Mouse (Mus musculus) limb, embryonic 14.5 days (tissue): ENCODE measurements around the gene Sval1. TPM values are rescaled to one million over a fixed set of nuclear protein-coding genes. Genes with fewer than 3 reads are reported as not detected.

Experiments
- ATAC-seq: fragments of 200-750 bp; cut with Nextera tagmentation; 2 replicates; pipeline ENCODE4 v1.8.0; 2017; ENCODE audit warnings: low read depth, moderate number of reproducible peaks, moderate TSS enrichment; ENCODE audit not compliant: low FRiP score
- DNase-seq: peaks from one replicate; pipeline ENCODE4 v3.0.0-alpha.2; 2015; ENCODE audit warnings: low spot score
- H3K27ac ChIP-seq: fragments of 300-500 bp; sonication (generic); replicated peaks from 2 replicates; pipeline ENCODE4 v1.5.1; 2014; ENCODE audit warnings: low read depth, mild to moderate bottlenecking, low read length, moderate library complexity, mixed read lengths
- H3K27me3 ChIP-seq: fragments of 300-500 bp; sonication (generic); 2 replicates; pipeline ENCODE4 v1.6.1; 2014; ENCODE audit warnings: low read length, mixed read lengths; ENCODE audit not compliant: control insufficient read depth, insufficient read depth
- H3K36me3 ChIP-seq: fragments of 300-500 bp; sonication (generic); 2 replicates; pipeline ENCODE4 v1.6.1; 2014; ENCODE audit warnings: mild to moderate bottlenecking, low read length, moderate library complexity, mixed read lengths; ENCODE audit not compliant: control insufficient read depth, insufficient read depth
- H3K4me1 ChIP-seq: fragments of 300-500 bp; sonication (generic); 2 replicates; pipeline ENCODE4 v1.6.1; 2014; ENCODE audit warnings: antibody characterized with exemption, low read length, mixed read lengths; ENCODE audit not compliant: control insufficient read depth, insufficient read depth
- H3K4me2 ChIP-seq: fragments of 300-500 bp; sonication (generic); replicated peaks from 2 replicates; pipeline ENCODE4 v1.6.1; 2014; ENCODE audit warnings: low read depth, mild to moderate bottlenecking, low read length, moderate library complexity; ENCODE audit not compliant: severe bottlenecking
- H3K4me3 ChIP-seq: fragments of 300-500 bp; sonication (generic); replicated peaks from 2 replicates; pipeline ENCODE4 v1.5.1; 2014; ENCODE audit warnings: low read length
- H3K9ac ChIP-seq: fragments of 300-500 bp; sonication (generic); 2 replicates; pipeline ENCODE4 v1.6.1; 2014; ENCODE audit warnings: mild to moderate bottlenecking, low read depth, low read length, moderate library complexity; ENCODE audit not compliant: severe bottlenecking
- H3K9me3 ChIP-seq: fragments of 300-500 bp; sonication (generic); 2 replicates; pipeline ENCODE4 v1.6.1; 2016; ENCODE audit warnings: low read length; ENCODE audit not compliant: control insufficient read depth
- POLR2A ChIP-seq: fragments of 200-500 bp; IDR thresholded peaks from 2 replicates; pipeline ENCODE4 v1.8.0; 2012; ENCODE audit warnings: inconsistent platforms, mild to moderate bottlenecking, moderate library complexity, borderline replicate concordance; ENCODE audit not compliant: insufficient read depth, insufficient read length; ENCODE audit errors: extremely low read depth
- WGBS: fragments of 180-500 bp; shearing (Covaris S2); extraction: QIAGEN DNeasy Blood & Tissue Kit; methylation state at CpG from one replicate; pipeline ENCODE4 v1.1.7; 2014; 5-methylcytosine and 5-hydroxymethylcytosine counted together
- polyA plus RNA-seq, 2 experiments: library from polyadenylated mRNA; depleted of rRNA in 1 of 2; stranded (reverse) in 1 of 2; unstranded in 1 of 2; fragments of >200 nt; fragmentation: Nextera tagmentation in 1 of 2; extraction: Ambion mirVana in 1 of 2; gene quantifications; 2 replicates each; pipeline versions ENCODE4 v1.2.1 to v1.2.3; 2012 to 2014

Sval1 gene
- polyA plus RNA-seq (2012; rRNA removed): not detected in 2 replicates
- polyA plus RNA-seq (2014; fragmentation: Nextera tagmentation; extraction: Ambion mirVana): not detected in 2 replicates

- TF ChIP-seq POLR2A: no peak
- ATAC-seq (no peak), DNase-seq (no peak)
- Histone ChIP-seq H3K36me3 (no peaks in the 10 kb centered on the region), H3K4me1 (no peaks in the 10 kb centered on the region), H3K27me3 (no peaks in the 10 kb centered on the region), H3K4me3 (no peak within 1 kb of the TSS), H3K4me2 (no peak within 1 kb of the TSS), H3K9ac (no peak within 1 kb of the TSS), H3K9me3 (no peaks in the 10 kb centered on the region), H3K27ac (no peak within 1 kb of the TSS)
- 41% methylated on average over 1 of the region's 1 CpGs for WGBS
Measured at GRCm38 (mm10) chr6:41951330-41951729, at the start of gene Sval1. Gene Sval1 (plus strand): TSS chr6:41951630.

- DNase-seq (no peak), ATAC-seq (no peak)
- no peak for TF ChIP-seq POLR2A
- no peak overlapping the region for H3K27ac ChIP-seq
- H3K36me3 ChIP-seq: no peaks in the 10 kb centered on the region
- H3K9ac ChIP-seq: no peak overlapping the region
- no peaks in the 10 kb centered on the region for H3K9me3 ChIP-seq
- H3K27me3 ChIP-seq: no peaks in the 10 kb centered on the region
- H3K4me2 ChIP-seq: no peak overlapping the region
- no peaks in the 10 kb centered on the region for H3K4me1 ChIP-seq
- H3K4me3 ChIP-seq: no peak overlapping the region
- WGBS: 78% methylated on average over 5 of the region's 5 CpGs
Measured at GRCm38 (mm10) chr6:41911625-41912024, 39.8 kb upstream of the Sval1 start.

GRCm38 (mm10) chr6:41914883-41915282 lies 36.5 kb upstream of the Sval1 start:
- DNase-seq: no peak
- WGBS: 83% methylated on average over 2 of the region's 2 CpGs

GRCm38 (mm10) chr6:41967840-41968239 lies 16.4 kb downstream of the Sval1 start, which contains the start of gene Sval3:
Gene Sval3 (plus strand): TSS chr6:41968140.
- DNase-seq (no peak), ATAC-seq (no peak)
- no peak within 1 kb of the TSS for H3K4me3 ChIP-seq
- no peak within 1 kb of the TSS for H3K9ac ChIP-seq
- H3K27ac ChIP-seq: no peak within 1 kb of the TSS
- no peaks in the 10 kb centered on the region for H3K36me3 ChIP-seq
- no peaks in the 10 kb centered on the region for H3K4me1 ChIP-seq
- no peaks in the 10 kb centered on the region for H3K27me3 ChIP-seq
- TF ChIP-seq POLR2A: no peak
- WGBS: 59% methylated on average over 1 of the region's 1 CpGs
- H3K9me3 ChIP-seq: no peaks in the 10 kb centered on the region
- no peak within 1 kb of the TSS for H3K4me2 ChIP-seq

More at GRCm38 (mm10) chr6:41914883-41915282, 36.5 kb upstream of the Sval1 start:
- Histone ChIP-seq H3K27ac (no peak overlapping the region), H3K4me1 (no peaks in the 10 kb centered on the region), H3K9ac (no peak overlapping the region), H3K36me3 (no peaks in the 10 kb centered on the region), H3K27me3 (no peaks in the 10 kb centered on the region), H3K4me2 (no peak overlapping the region), H3K4me3 (no peak overlapping the region), H3K9me3 (no peaks in the 10 kb centered on the region)
- no peak for ATAC-seq
- no peak for TF ChIP-seq POLR2A

Other genes starting within 250 kb of the Sval1 start
- 1.6 and 2.5 TPM in 2 replicates for gene Kel, start 247.3 kb upstream of the Sval1 start, polyA plus RNA-seq (2012; rRNA removed)
- gene Kel, start 247.3 kb upstream of the Sval1 start, polyA plus RNA-seq (2014; fragmentation: Nextera tagmentation; extraction: Ambion mirVana): 0.43 and 0.56 TPM in 2 replicates
- not detected in 2 replicates for gene Olfr459, start 176.5 kb upstream of the Sval1 start, polyA plus RNA-seq (2012; rRNA removed)
- gene Olfr459, start 176.5 kb upstream of the Sval1 start, polyA plus RNA-seq (2014; fragmentation: Nextera tagmentation; extraction: Ambion mirVana): not detected in 2 replicates
- not detected in 2 replicates for gene Pip, start 104.1 kb upstream of the Sval1 start, polyA plus RNA-seq (2012; rRNA removed)
- gene Pip, start 104.1 kb upstream of the Sval1 start, polyA plus RNA-seq (2014; fragmentation: Nextera tagmentation; extraction: Ambion mirVana): not detected in 2 replicates
- gene Sval2, start 98.6 kb upstream of the Sval1 start, polyA plus RNA-seq (2012; rRNA removed): not detected in 2 replicates
- not detected in 2 replicates for gene Sval2, start 98.6 kb upstream of the Sval1 start, polyA plus RNA-seq (2014; fragmentation: Nextera tagmentation; extraction: Ambion mirVana)
- not detected in 2 replicates for gene Sval3, start 16.5 kb downstream of the Sval1 start, polyA plus RNA-seq (2012; rRNA removed)
- gene Sval3, start 16.5 kb downstream of the Sval1 start, polyA plus RNA-seq (2014; fragmentation: Nextera tagmentation; extraction: Ambion mirVana): not detected in 2 replicates
- not detected in 2 replicates for gene Sva, start 86.8 kb downstream of the Sval1 start, polyA plus RNA-seq (2012; rRNA removed)
- not detected in 2 replicates for gene Sva, start 86.8 kb downstream of the Sval1 start, polyA plus RNA-seq (2014; fragmentation: Nextera tagmentation; extraction: Ambion mirVana)
- not detected in 2 replicates for gene Tas2r139, start 189.3 kb downstream of the Sval1 start, polyA plus RNA-seq (2012; rRNA removed)
- gene Tas2r139, start 189.3 kb downstream of the Sval1 start, polyA plus RNA-seq (2014; fragmentation: Nextera tagmentation; extraction: Ambion mirVana): not detected in 2 replicates